Mouse (Mus musculus) lung, postnatal 0 days (tissue): Measurements from ENCODE around the gene Vps45.

Experiments
- CTCF ChIP-seq: IDR thresholded peaks from 2 replicates; pipeline ENCODE4 v1.5.1; 2016; ENCODE audit warnings: antibody characterized with exemption, mild to moderate bottlenecking
- EP300 ChIP-seq: IDR thresholded peaks from 2 replicates; pipeline ENCODE4 v1.6.1; 2016; ENCODE audit warnings: antibody characterized with exemption, mild to moderate bottlenecking, control low read depth

- TF ChIP-seq EP300 = no peak
- TF ChIP-seq CTCF = no peak
Observed at GRCm38 (mm10) chr3:95988969-95989368, 69.3 kb downstream of the Vps45 start.
